Mouse (Mus musculus) ZHBTc4 (cell line): ENCODE data around the gene Nup188.

Source experiments
- DNase-seq: peaks from one replicate; pipeline ENCODE4 v3.0.0-alpha.2; 2011; ENCODE audit warnings: low read depth, low spot score

The Nup188 gene

GRCm38 (mm10) chr2:30286192-30287026 is at the start of gene Nup188, which contains the start of gene Dolk:
TSS of gene Nup188 (plus strand) at chr2:30286397.
TSS of gene Dolk (minus strand) at chr2:30286334.
- peak; percentile 97 for DNase-seq

GRCm38 (mm10) chr2:30236426-30237198 is 49.6 kb upstream of the Nup188 start:
- no peak for DNase-seq

- DNase-seq = peak; percentile 99
Observed at GRCm38 (mm10) chr2:30237199-30237880, 48.9 kb upstream of the Nup188 start, which contains the start of gene Lrrc8a. TSS of gene Lrrc8a (plus strand) at chr2:30237715.

DNA sequence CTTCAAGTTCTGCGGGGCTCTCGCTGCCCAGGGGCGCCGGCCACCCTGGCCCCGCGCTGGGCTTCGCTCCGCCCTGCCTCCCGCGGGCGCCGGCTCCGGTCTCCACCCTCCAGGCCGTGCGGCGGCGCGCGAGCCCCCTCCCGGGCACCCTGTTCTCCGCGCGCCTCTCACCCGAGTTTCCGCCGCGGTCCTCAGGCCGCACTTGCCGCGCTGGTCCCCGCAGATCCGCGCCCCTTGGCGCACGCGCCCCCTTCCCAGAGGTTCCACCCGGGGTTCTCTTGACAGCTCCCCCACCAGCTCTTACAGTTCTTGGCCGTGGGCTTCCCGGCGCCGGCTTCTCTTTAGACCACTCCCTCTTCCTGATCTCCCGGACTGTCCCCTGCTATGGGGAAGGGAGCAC is 48.3 kb upstream of the Nup188 start:
- peak; percentile 73 for DNase-seq

DNA sequence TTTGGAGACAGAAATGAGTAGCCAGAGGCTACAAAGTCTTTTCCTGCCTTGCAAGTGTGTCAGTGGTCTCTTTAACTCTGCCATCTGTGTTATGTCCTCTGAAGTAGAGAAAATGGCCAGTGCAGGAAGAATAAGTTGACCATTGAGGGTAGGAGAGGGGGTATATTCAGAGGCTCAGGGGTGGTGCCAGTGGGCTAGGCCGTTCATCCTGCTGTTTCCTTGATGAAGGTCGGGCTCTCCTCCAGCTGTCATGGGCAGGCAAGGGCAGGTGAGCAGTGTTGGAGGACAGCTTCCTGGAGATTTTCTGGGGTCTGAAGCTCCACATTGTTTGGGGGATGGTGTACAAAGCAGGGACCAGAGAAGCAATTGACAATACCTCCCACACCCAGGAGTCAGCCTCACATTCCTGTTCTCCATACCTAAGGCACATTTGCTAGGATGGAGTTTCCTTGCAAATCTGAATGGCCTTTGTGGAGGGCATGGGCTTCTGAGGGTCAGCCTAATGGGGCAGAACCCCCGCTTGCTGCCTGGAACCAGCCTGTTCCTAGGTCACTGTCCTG is 47.2 kb upstream of the Nup188 start:
- DNase-seq = no peak

GRCm38 (mm10) chr2:30239777-30240176 is 46.4 kb upstream of the Nup188 start:
- no peak for DNase-seq

DNA sequence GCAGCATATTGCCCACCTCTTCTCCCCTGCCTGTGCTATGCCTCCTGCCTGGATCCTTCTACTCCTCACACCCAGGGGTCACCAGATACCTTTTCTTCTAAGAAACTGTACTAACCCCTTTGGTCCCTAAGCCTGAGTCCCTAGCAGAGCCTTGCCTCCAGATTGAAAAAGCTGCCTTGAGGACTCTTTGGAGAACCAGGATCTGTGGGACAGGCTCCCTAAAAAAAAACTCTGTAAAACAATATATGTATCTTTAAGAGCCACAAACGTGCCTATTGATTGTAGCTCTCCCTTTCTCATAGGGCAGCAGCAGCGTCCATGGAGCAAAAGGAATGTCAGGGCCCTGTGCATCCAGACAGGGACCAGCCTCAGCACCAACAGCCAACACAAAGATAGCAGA is 45.9 kb upstream of the Nup188 start, which contains the start of gene Gm28035:
Gene Gm28035, plus strand, starts transcription at position 301 of the 400 bp plus-strand sequence.
- no peak for DNase-seq

DNA sequence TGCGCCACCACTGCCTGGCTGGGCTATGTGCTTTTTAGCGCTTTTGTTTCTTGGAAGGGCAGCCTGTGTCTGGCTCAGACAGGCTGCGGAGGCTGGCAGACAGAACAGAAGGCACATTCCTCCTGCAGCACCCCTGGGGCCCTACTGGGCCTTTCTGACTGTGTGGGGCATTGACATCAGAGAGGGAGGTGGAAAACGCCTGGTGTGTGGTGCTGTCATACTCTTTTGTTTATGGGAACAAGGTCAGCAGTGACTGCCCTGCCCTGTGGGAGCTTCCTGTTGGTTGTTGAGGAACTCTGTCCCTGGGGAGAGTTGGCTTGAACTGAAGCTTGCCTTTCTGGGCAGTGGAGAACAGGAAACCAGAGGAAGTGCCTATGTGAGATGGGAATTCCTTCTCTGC is 43.7 kb upstream of the Nup188 start:
- DNase-seq = peak; percentile 94

- DNase-seq = no peak
Observed at GRCm38 (mm10) chr2:30243391-30243790, 42.8 kb upstream of the Nup188 start.

DNA sequence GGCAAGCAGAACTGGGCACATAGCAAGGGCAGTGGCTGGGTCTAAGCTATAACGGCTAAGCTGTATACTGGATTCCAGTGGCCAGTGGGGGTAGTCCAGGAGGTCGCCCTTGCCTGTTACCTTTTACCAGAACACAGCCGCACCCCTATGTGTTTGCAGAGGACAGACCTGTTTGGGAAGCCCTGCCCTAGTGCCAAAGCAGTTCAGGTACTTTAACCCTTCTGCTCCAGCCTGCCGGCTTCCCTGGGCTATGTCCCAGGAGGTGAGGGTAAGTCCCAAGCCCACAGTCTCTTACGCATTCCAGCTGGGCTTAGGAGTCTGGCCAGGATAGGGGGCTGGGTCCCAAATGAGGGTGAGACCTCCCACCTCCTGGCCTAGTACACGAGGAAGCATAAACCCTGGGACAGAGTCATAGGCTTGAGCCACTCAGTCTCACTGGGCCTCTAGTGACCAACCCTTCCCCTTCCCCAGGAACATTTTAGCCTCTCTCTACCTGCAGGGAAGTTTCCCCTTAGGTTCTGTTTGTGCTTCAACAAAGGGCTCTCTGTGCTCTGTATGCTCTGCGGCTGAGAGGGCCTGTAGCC is 41.5 kb upstream of the Nup188 start:
- no peak for DNase-seq

DNA sequence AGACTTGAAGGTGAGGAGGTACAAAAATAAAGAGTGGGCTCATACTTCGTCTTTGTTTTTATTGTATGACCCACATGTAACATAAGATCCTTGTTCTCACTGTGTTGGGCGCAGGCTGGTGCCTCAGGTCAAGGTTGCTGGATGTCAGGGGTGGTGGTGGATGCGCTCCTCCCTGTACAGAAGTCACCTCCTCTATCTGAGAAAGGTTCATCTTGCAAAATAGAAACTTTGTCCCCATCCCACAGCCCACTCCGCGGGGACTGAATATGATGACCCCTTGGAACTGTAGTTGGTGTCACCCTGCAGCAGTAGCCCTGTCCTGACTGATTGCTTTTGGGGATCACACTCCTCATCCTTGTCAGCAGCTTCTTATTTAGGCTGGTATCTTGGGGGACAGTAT is 39.2 kb upstream of the Nup188 start:
- DNase-seq = no peak

DNA sequence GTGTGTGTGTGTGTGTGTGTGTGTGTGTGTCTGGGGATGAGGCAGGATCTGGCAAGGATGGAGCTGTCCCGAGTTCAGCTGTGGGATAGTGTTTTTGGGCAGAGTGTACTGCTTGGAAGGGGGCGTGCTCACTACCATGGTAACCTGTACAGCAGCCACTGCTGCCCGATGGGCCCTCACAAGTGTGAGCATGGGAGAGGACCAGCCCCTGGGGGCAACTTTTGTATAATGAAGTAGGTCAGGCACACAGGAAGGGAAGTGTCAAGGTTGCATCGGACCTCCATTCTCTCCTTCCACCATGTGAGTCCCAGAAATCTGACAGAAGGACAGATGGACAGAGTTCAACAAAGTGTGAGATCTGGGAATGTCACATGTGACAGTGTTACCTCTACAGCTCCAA is 38.5 kb upstream of the Nup188 start:
- DNase-seq = no peak

DNA sequence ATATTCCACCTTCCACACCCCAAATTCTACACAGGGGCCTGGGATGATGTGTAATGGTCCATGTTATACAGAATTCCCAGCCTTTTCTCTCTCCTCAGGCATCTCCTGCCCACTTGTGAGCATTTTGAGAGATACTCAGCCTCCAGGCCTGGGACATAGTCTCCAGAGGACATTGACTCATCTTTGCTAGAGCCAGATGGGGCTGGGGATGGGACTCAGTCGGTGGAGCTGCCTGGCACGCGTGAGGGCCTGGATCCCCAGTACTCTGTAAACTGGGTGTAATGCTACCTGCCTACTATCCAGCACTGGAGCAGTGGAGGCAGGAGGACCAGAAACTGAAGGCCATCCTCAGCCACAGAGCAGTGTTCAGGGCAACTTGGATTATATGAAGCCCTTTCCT is 37.0 kb upstream of the Nup188 start:
- DNase-seq = no peak

DNA sequence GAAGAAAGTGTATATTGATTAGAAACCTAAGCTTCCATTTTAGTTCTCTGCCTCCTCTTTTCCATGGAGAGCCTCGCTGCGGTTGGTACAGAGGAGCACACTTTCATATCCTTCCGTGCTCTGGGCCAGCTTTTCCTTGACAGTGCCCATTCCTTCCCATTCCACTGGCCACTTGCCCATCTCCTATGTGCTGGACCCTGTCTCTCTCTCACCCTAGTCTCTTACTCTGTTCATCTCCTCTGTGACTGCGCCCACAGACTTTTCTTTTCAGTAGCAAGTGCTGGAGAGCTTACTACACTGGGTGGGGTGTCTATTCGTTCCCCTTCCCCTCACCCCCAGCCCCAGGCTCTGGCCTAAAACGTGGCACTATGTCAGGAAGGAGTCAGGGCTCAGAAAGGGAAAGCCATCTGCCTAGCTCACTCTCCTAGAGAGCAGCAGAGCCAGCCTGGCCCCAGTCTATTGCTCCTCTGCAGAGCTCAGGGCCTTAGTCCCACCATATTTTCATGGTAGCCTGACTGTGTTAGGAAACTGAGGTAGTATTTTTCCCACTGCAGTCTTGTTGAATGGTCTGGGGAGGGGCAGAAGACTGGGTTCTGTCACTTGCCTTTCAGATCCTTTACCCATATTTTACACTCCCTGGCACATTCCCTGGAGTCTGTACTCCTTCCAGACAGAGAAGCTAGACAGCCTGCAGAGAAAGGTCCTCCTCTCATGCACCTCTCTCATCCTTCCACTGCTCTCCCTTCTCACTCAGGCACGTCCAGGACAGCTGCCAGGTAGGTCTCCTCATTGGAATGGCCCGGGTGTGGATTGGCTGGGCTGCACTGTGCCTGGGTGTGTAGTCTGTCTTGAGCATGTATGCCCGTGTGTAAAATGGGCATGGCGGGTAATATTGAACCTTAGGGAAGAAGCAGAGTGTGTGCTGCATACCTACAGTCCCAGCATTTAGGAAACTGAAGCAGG is 35.8 kb upstream of the Nup188 start:
- no peak for DNase-seq

- peak; percentile 85 for DNase-seq
Observed at GRCm38 (mm10) chr2:30251417-30252104, 34.6 kb upstream of the Nup188 start.

DNA sequence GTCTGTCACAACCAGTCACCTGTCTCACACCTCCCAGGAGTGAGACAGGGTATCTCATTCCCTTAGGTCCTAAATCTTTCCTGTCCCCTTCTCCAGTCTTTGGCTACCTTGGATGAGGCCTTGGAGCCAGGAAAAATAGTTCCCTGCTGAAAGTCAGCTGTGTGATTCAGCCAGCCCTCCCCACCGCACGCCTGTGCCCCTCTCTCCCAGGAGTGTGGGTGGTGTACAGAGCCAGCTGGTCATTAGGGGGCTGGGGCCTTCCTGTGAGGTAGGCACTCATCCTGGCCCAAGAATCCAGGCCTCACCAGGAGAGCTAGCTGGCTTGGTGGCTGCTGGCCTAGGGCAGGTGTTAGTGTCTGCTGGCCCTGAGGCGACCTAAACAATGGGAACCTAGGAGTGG is 33.7 kb upstream of the Nup188 start:
- DNase-seq = no peak

- DNase-seq = no peak
Observed at GRCm38 (mm10) chr2:30253809-30254208, 32.4 kb upstream of the Nup188 start.

- DNase-seq = no peak
Observed at GRCm38 (mm10) chr2:30255631-30256395, 30.4 kb upstream of the Nup188 start.
